Mouse (Mus musculus): Measurements from ENCODE around the gene Coro2b. TPM values are rescaled to one million over a fixed set of nuclear protein-coding genes. Genes with fewer than 3 reads are reported as not detected.

Coro2b gene
- polyA plus RNA-seq, 1 experiment from 2014 or later: 7.3 TPM

DNA sequence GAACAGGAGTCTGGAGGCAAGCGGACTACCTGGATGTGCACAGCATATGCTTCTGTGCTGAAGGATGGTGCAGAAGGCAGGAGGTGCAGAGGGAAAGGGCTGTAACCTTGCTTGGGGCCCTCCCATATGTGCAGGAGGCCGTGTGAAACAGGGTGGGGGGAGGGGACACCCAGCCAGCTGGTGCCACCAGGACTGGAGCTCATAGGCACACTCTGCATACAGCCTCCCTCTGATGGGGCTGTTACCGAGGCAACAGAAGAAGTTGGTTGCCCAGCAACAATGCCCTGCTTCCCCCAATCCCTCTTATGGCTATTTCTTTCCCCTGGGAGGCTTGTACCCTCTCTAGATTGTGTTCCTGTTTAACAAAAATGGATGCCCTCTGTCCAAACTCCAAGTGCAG, 17.8 kb upstream of the Coro2b start:
- 0 out of 2 replicates have a peak, but pooled peaks cover 4% of the 10 kb centered on the region for H3K27me3 ChIP-seq (replicated peaks)
- H3K27ac ChIP-seq (replicated peaks): no peak overlapping the region
- H3K4me3 ChIP-seq: no peak overlapping the region
- H3K9ac ChIP-seq: no peak overlapping the region
- H3K36me3 ChIP-seq: no peaks in the 10 kb centered on the region
- peaks cover 13% of the 10 kb centered on the region for H3K4me1 ChIP-seq
- H3K9me3 ChIP-seq: no peaks in the 10 kb centered on the region
- no peak for ATAC-seq (ENCODE audit: extremely low read depth, insufficient number of reproducible peaks, low FRiP score, low TSS enrichment)
- 66% methylated on average over 3 of the region's 3 CpGs for WGBS
- no peak overlapping the region for H3K4me2 ChIP-seq

DNA sequence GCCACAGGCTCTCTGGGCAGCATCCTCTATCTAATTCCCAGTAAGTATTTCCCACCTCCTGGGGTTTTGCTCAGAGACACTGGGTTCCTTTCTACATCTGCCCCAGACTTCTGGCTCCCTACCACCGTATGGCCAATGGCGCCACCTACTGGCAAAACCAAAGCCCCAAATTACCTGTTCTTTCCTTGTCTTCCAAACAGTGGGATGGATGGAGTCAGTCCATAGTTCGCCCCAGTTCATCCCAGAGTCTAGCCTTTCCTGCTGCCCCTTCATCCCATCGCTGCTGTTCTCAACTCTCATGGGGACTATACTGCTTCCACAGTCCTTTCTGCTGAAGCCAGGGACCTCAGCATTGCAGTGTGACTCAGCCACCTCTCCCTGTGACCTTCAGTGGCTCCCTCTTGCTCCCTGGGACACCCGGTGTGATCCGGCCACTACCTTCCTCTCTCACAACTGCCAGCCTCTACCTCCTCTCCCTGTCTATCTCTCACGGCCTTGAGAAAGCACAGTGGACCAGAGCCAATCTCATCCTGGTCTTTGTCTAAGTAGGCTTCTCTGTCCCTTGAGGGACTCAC, 16.6 kb upstream of the Coro2b start:
- Histone ChIP-seq H3K27ac (replicated peaks) (no peak overlapping the region), H3K27me3 (replicated peaks) (0 out of 2 replicates have a peak, but pooled peaks cover 4% of the 10 kb centered on the region), H3K4me3 (no peak overlapping the region), H3K4me2 (no peak overlapping the region), H3K9ac (no peak overlapping the region), H3K4me1 (peaks cover 9% of the 10 kb centered on the region), H3K36me3 (no peaks in the 10 kb centered on the region), H3K9me3 (no peaks in the 10 kb centered on the region)
- 27% methylated on average over 7 of the region's 7 CpGs for WGBS
- no peak for ATAC-seq (ENCODE audit: extremely low read depth, insufficient number of reproducible peaks, low FRiP score, low TSS enrichment)

DNA sequence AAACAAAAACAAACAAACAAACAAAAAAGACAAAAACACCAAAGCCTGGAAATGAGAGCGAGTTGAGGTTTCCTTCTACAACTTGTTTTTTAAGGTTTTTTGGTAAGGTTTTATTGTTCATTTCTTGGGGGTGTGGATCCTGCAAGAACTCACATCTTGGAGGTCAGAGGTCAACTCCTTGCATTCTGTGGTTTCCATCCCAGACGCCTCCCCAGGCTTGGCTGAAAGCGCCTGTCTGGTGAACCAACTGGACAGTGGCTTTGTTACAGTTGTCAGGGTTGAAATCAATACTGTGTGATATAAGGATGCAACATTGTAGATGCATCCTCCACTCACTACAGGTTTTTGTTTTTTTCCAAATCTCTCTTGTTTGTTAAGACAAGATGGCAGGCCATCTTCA, 14.7 kb upstream of the Coro2b start:
- Histone ChIP-seq H3K4me1 (no peaks in the 10 kb centered on the region), H3K9me3 (no peaks in the 10 kb centered on the region), H3K4me3 (no peak overlapping the region), H3K9ac (no peak overlapping the region), H3K27me3 (replicated peaks) (0 out of 2 replicates have a peak, but pooled peaks cover 4% of the 10 kb centered on the region), H3K4me2 (no peak overlapping the region), H3K36me3 (no peaks in the 10 kb centered on the region), H3K27ac (replicated peaks) (no peak overlapping the region)
- no peak for ATAC-seq (ENCODE audit: extremely low read depth, insufficient number of reproducible peaks, low FRiP score, low TSS enrichment)
- WGBS: 85% methylated on average over 3 of the region's 3 CpGs

DNA sequence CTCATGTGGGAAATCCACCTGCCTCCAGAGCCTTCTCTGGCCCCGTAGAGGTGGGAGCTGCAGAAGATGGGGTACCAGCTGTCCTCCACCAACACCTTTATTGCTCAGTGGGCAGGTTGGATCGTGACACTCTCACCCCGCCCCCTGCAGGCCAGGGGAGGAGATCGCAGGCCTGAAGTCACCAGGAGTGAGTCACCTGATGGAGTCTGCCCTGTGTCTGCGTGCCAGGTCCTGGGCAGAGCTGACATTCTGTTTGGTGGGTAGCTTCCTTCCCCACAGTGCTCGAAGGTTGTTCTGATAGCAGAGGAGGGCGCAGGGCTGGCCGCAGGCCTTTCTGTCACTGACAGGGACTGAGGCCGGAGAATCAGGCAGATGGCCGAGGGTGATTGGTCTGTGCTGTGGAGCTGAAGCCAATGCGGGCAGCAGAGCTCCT, 13.8 kb upstream of the Coro2b start:
- H3K4me2 ChIP-seq: no peak overlapping the region
- H3K9ac ChIP-seq: no peak overlapping the region
- no peak for ATAC-seq (ENCODE audit: extremely low read depth, insufficient number of reproducible peaks, low FRiP score, low TSS enrichment)
- 0 out of 2 replicates have a peak, but pooled peaks cover 4% of the 10 kb centered on the region for H3K27me3 ChIP-seq (replicated peaks)
- 38% methylated on average over 11 of the region's 11 CpGs for WGBS
- H3K4me3 ChIP-seq: no peak overlapping the region
- no peak overlapping the region for H3K27ac ChIP-seq (replicated peaks)
- H3K9me3 ChIP-seq: no peaks in the 10 kb centered on the region
- H3K4me1 ChIP-seq: no peaks in the 10 kb centered on the region
- no peaks in the 10 kb centered on the region for H3K36me3 ChIP-seq

DNA sequence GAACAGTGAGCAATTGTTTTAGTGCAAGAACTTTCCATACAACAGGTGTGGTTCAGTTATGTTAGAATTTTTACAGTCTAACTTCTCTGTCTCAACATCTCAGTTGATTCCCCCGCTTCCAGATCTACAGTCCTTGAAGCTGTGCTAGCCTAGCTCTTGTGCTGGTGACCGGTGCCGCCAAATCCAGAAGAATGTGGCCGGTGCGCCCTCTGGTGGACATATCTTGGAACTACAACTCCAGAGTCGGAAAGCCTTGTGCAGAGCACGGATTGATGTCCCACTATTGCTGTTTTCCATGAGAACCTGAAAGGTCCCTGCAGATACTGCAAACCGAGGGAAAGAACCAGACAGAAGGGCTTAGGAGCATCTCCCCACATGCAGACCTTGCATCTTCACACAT, 13.0 kb upstream of the Coro2b start:
- Histone ChIP-seq H3K9me3 (no peaks in the 10 kb centered on the region), H3K27me3 (replicated peaks) (0 out of 2 replicates have a peak, but pooled peaks cover 4% of the 10 kb centered on the region), H3K4me2 (no peak overlapping the region), H3K4me1 (no peaks in the 10 kb centered on the region), H3K36me3 (no peaks in the 10 kb centered on the region), H3K4me3 (no peak overlapping the region), H3K9ac (no peak overlapping the region), H3K27ac (replicated peaks) (no peak overlapping the region)
- no peak for ATAC-seq (ENCODE audit: extremely low read depth, insufficient number of reproducible peaks, low FRiP score, low TSS enrichment)
- WGBS: 5% methylated on average over 8 of the region's 8 CpGs

DNA sequence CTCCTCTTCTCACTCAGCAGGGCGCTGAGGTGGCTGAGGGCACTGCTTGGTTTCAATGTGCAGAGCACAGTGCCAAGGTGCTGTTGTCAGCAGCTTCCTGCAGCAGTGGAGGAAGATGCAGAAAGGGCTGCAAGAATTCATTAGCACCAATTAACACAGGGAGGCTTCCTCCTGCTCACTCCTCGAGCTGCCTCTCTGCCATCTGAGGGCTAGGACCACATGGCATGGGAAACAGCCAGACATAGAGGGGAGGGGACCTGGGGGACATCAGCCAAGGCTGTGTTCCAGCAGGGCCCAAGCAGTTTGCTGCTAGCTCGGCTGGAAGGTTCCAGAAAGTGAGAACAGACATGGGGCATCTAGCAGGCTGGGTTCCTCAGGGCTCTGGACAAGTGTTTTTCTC, 10.6 kb upstream of the Coro2b start:
- ATAC-seq (ENCODE audit: extremely low read depth, insufficient number of reproducible peaks, low FRiP score, low TSS enrichment): no peak
- H3K36me3 ChIP-seq: no peaks in the 10 kb centered on the region
- H3K27me3 ChIP-seq (replicated peaks): 0 out of 2 replicates have a peak, but pooled peaks cover 6% of the 10 kb centered on the region
- no peak overlapping the region for H3K27ac ChIP-seq (replicated peaks)
- no peaks in the 10 kb centered on the region for H3K4me1 ChIP-seq
- H3K4me2 ChIP-seq: no peak overlapping the region
- H3K4me3 ChIP-seq: no peak overlapping the region
- no peaks in the 10 kb centered on the region for H3K9me3 ChIP-seq
- H3K9ac ChIP-seq: no peak overlapping the region
- WGBS: 43% methylated on average over 3 of the region's 3 CpGs

DNA sequence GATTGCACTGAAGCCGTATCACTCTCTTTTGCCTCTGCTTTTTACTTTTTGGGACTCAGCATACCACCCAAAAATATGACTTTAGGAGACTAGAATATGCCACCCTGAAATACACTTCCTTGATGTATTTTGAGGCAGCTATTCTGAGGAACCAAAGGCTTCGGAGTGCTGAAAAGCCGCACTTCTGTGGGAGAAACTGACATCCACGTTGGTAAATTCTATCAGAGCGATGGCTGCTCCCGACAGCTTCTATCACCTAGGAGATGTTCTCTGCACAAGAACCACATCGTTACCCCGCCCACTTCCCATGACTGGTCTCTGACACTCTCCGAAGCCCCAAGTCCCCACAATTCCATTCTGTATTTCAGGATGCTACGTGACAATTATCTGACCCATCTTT, 8.0 kb upstream of the Coro2b start:
- Histone ChIP-seq H3K27ac (replicated peaks) (no peak overlapping the region), H3K4me1 (no peaks in the 10 kb centered on the region), H3K9me3 (no peaks in the 10 kb centered on the region), H3K36me3 (no peaks in the 10 kb centered on the region), H3K9ac (no peak overlapping the region), H3K27me3 (replicated peaks) (peaks cover 10% of the 10 kb centered on the region; the same call in 1 of the 2 replicates), H3K4me3 (no peak overlapping the region), H3K4me2 (no peak overlapping the region)
- no peak for ATAC-seq (ENCODE audit: extremely low read depth, insufficient number of reproducible peaks, low FRiP score, low TSS enrichment)
- WGBS: 66% methylated on average over 10 of the region's 10 CpGs

DNA sequence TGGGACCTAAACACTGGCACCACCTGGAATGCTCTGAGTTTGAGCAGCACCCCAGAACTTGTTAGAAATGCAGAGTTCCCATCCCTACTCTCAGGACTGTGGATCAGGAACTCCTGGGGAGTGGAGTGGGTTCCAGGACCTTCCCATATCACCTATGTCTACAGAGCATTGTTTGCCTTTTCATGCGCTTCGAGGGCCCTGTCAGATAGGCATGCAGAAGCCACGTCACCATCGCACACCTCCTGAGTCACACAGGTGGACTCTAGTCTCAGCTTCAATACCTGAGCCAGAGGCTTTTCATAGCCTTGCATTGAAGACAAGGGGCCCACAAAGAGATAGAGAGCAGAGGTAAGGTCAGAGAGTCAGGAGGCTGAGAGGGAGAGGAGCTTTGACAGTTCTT, 7.0 kb upstream of the Coro2b start:
- WGBS: 86% methylated on average over 4 of the region's 4 CpGs
- H3K27ac ChIP-seq (replicated peaks): no peak overlapping the region
- no peaks in the 10 kb centered on the region for H3K4me1 ChIP-seq
- no peaks in the 10 kb centered on the region for H3K36me3 ChIP-seq
- H3K4me3 ChIP-seq: no peak overlapping the region
- H3K4me2 ChIP-seq: no peak overlapping the region
- no peak for ATAC-seq (ENCODE audit: extremely low read depth, insufficient number of reproducible peaks, low FRiP score, low TSS enrichment)
- no peak overlapping the region for H3K9ac ChIP-seq
- peaks cover 17% of the 10 kb centered on the region for H3K27me3 ChIP-seq (replicated peaks)
- H3K9me3 ChIP-seq: no peaks in the 10 kb centered on the region

DNA sequence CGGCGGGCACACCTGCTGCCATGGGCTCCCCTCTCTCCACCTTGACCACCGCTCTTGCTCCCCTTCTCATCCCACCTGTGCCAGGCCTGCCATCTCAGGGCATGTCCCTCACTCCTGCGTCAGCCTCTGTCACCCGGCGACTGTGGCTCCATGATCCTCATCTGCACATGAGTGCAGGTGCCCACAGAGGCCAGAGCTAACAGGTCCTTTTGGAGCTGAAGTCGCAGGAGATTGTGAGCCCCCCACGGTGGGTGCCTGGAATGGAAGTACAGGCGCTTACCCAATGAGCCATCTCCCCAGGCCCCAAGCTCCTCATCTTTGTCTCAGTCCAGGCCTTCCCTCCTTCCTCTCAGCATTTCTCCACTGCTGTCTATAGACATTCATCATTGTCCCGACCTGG, 4.8 kb upstream of the Coro2b start:
- Histone ChIP-seq H3K36me3 (no peaks in the 10 kb centered on the region), H3K27ac (replicated peaks) (no peak overlapping the region), H3K4me1 (peaks cover 7% of the 10 kb centered on the region), H3K9me3 (no peaks in the 10 kb centered on the region), H3K27me3 (replicated peaks) (peaks cover 35% of the 10 kb centered on the region), H3K9ac (no peak overlapping the region), H3K4me2 (no peak overlapping the region), H3K4me3 (no peak overlapping the region)
- 70% methylated on average over 10 of the region's 10 CpGs for WGBS
- no peak for ATAC-seq (ENCODE audit: extremely low read depth, insufficient number of reproducible peaks, low FRiP score, low TSS enrichment)

DNA sequence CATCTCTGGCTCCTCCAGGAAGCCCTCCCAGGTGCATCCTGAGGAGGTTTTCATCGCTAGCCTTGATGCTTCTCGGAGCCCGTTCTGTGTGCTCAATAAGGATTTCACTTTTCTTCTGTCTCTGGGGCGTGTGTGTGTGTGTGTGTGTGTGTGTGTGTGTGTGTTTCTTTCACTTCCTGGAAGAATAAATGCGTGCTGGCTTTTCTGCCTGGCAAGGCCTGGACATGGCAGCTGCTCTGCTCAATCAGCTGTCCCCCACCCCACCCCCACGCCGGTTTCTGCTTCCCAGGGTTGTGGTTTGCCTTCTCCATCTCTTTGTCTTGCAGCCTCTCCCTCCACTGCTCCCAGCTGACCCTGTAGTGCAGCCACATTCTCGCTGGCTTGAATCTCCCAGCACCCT, 4.3 kb upstream of the Coro2b start:
- ATAC-seq (ENCODE audit: extremely low read depth, insufficient number of reproducible peaks, low FRiP score, low TSS enrichment): no peak
- Histone ChIP-seq H3K27me3 (replicated peaks) (peaks cover 35% of the 10 kb centered on the region), H3K9ac (no peak overlapping the region), H3K9me3 (no peaks in the 10 kb centered on the region), H3K4me3 (no peak overlapping the region), H3K36me3 (no peaks in the 10 kb centered on the region), H3K4me1 (peaks cover 9% of the 10 kb centered on the region), H3K27ac (replicated peaks) (no peak overlapping the region), H3K4me2 (no peak overlapping the region)
- WGBS: 58% methylated on average over 8 of the region's 8 CpGs

DNA sequence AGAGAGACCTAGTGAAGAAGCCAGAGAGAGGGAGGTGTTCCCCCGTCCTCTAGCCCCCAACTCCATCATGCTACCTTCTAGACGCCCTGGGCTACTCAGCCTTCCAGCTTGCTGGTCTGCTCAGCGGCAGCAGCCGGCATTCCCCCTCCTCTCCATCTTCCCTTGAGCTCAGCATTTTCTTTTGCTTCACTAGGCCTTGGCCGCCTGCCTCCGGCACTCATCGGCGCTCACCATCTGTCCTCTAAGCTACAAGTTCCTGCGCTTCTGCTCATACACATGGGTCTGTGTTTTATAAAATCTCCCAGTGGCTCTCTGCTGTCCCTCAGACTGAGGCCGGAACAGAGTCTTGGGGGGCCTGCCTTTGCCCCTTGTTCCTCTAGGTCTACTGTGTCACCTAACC, 3.9 kb upstream of the Coro2b start:
- Histone ChIP-seq H3K4me3 (no peak overlapping the region), H3K9me3 (no peaks in the 10 kb centered on the region), H3K27ac (replicated peaks) (no peak overlapping the region), H3K36me3 (no peaks in the 10 kb centered on the region), H3K4me1 (peaks cover 14% of the 10 kb centered on the region), H3K27me3 (replicated peaks) (peaks cover 38% of the 10 kb centered on the region), H3K4me2 (no peak overlapping the region), H3K9ac (no peak overlapping the region)
- ATAC-seq (ENCODE audit: extremely low read depth, insufficient number of reproducible peaks, low FRiP score, low TSS enrichment): no peak
- WGBS: 63% methylated on average over 10 of the region's 10 CpGs

DNA sequence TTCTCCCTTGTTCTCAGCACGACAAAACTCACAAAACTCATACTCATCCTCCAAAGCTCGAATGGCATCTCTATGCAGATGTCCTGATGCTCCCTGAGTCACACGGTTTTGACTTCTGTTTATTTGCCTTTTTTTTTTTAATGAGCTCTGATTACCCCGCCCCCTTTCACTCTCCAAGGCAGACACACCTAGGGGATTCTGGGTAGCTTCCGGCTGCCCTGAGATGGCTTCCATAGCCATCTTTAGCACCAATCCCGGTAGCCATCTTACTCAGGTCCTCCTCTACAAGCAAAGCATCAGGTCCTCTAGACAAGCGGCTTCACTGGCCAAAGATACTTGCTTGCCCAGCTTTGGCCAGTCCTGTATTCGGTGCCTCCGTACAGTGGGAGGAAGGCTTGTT, 3.3 kb upstream of the Coro2b start:
- H3K4me3 ChIP-seq: no peak overlapping the region
- no peak overlapping the region for H3K4me2 ChIP-seq
- peaks cover 19% of the 10 kb centered on the region for H3K4me1 ChIP-seq
- no peaks in the 10 kb centered on the region for H3K9me3 ChIP-seq
- H3K9ac ChIP-seq: no peak overlapping the region
- ATAC-seq (ENCODE audit: extremely low read depth, insufficient number of reproducible peaks, low FRiP score, low TSS enrichment): no peak
- H3K27ac ChIP-seq (replicated peaks): no peak overlapping the region
- WGBS: 79% methylated on average over 9 of the region's 9 CpGs
- H3K27me3 ChIP-seq (replicated peaks): peaks cover 44% of the 10 kb centered on the region
- no peaks in the 10 kb centered on the region for H3K36me3 ChIP-seq
